Mouse (Mus musculus) right cerebral cortex, postnatal 25 days (tissue): Measurements from ENCODE around the gene Creb3l1.

Experiments
- DNase-seq: peaks from one replicate; pipeline ENCODE4 v3.0.0; 2022

The Creb3l1 gene

GRCm38 (mm10) chr2:91996006-91996405, 28.3 kb downstream of the Creb3l1 start:
- no peak for DNase-seq

GRCm38 (mm10) chr2:91993409-91993808, 30.9 kb downstream of the Creb3l1 start:
- no peak for DNase-seq

GRCm38 (mm10) chr2:91989750-91990149, 34.6 kb downstream of the Creb3l1 start:
- DNase-seq: no peak

GRCm38 (mm10) chr2:91987542-91987941, 36.8 kb downstream of the Creb3l1 start:
- DNase-seq: peak; percentile 78

- DNase-seq: no peak
Measured at GRCm38 (mm10) chr2:91986071-91986470, 38.2 kb downstream of the Creb3l1 start.

- no peak for DNase-seq
Measured at GRCm38 (mm10) chr2:91984906-91985525, 39.3 kb downstream of the Creb3l1 start.

- DNase-seq: no peak
Measured at GRCm38 (mm10) chr2:91984439-91984838, 39.9 kb downstream of the Creb3l1 start.

GRCm38 (mm10) chr2:91980830-91981229, 43.5 kb downstream of the Creb3l1 start:
- DNase-seq: no peak

- DNase-seq: no peak
Measured at GRCm38 (mm10) chr2:91980245-91980644, 44.1 kb downstream of the Creb3l1 start.

- DNase-seq: no peak
Measured at GRCm38 (mm10) chr2:91978547-91978946, 45.8 kb downstream of the Creb3l1 start.

GRCm38 (mm10) chr2:91977960-91978359, 46.3 kb downstream of the Creb3l1 start:
- no peak for DNase-seq

GRCm38 (mm10) chr2:91975581-91976541, 48.4 kb downstream of the Creb3l1 start, which contains the start of gene Dgkz:
Gene Dgkz (minus strand): TSS chr2:91975864.
- DNase-seq: peak; percentile 35

- DNase-seq: peak; percentile 27
Measured at GRCm38 (mm10) chr2:91973416-91974135, 50.7 kb downstream of the Creb3l1 start.

GRCm38 (mm10) chr2:91972121-91972566, 52.2 kb downstream of the Creb3l1 start:
- DNase-seq: no peak

- peak; percentile 69 for DNase-seq
Measured at GRCm38 (mm10) chr2:91971231-91972097, 52.8 kb downstream of the Creb3l1 start.

GRCm38 (mm10) chr2:91967962-91968361, 56.3 kb downstream of the Creb3l1 start:
- DNase-seq: no peak

GRCm38 (mm10) chr2:91966367-91966766, 57.9 kb downstream of the Creb3l1 start:
- DNase-seq: no peak

GRCm38 (mm10) chr2:91965417-91965816, 58.9 kb downstream of the Creb3l1 start:
- no peak for DNase-seq

- no peak for DNase-seq
Measured at GRCm38 (mm10) chr2:91964610-91965204, 59.6 kb downstream of the Creb3l1 start.

- DNase-seq: peak; percentile 95
Measured at GRCm38 (mm10) chr2:91963443-91963932, 60.8 kb downstream of the Creb3l1 start.

- DNase-seq: no peak
Measured at GRCm38 (mm10) chr2:91962864-91963401, 61.4 kb downstream of the Creb3l1 start.
